Mouse (Mus musculus): ENCODE measurements at regions not wholly inside any gene's neighbourhood (a gene's known extent, or its start where the extent isn't known, plus 50 kb on each side); places are given as distances from the start of the nearest gene placed in this dataset.

- ATAC-seq (ENCODE audit: low FRiP score) (peak; percentile 60), DNase-seq (ENCODE audit: low spot score) (no peak)
- peak overlapping the region; percentile 48 for H3K4me2 ChIP-seq (ENCODE audit: low read depth, low read length, poor library complexity, severe bottlenecking)
- H3K27me3 ChIP-seq (ENCODE audit: insufficient read depth, low read length) = peaks cover 10% of the 10 kb centered on the region
- H3K4me1 ChIP-seq (ENCODE audit: insufficient read depth, low read length) = no peaks in the 10 kb centered on the region
- WGBS = 18% methylated on average over 38 of the region's 69 CpGs
- no peak for TF ChIP-seq CTCF (IDR thresholded peaks at IDR 0.05)
- no peaks in the 10 kb centered on the region for H3K36me3 ChIP-seq (ENCODE audit: insufficient read depth, low read length)
- peak overlapping the region; percentile 67 for H3K27ac ChIP-seq (ENCODE audit: low read depth, low read length)
- no peaks in the 10 kb centered on the region for H3K9me3 ChIP-seq (ENCODE audit: low read length)
- H3K4me3 ChIP-seq (ENCODE audit: low read depth, low read length) = peak overlapping the region; percentile 58
- peak overlapping the region; percentile 68 for H3K9ac ChIP-seq (replicated peaks; ENCODE audit: low read length, poor library complexity, severe bottlenecking)
Measured at GRCm38 (mm10) chrX:140277978-140278729, 63.9 kb upstream of the Frmpd3 start.

GRCm38 (mm10) chrX:140279266-140279665 lies 62.8 kb upstream of the Frmpd3 start:
- peak; percentile 22; the same call in 1 of the 2 replicates for TF ChIP-seq CTCF (IDR thresholded peaks at IDR 0.05)
- Histone ChIP-seq H3K4me1 (ENCODE audit: insufficient read depth, low read length) (no peaks in the 10 kb centered on the region), H3K9me3 (ENCODE audit: low read length) (no peaks in the 10 kb centered on the region), H3K4me3 (ENCODE audit: low read depth, low read length) (peak overlapping the region; percentile 58), H3K27me3 (ENCODE audit: insufficient read depth, low read length) (peaks cover 10% of the 10 kb centered on the region), H3K36me3 (ENCODE audit: insufficient read depth, low read length) (no peaks in the 10 kb centered on the region), H3K4me2 (ENCODE audit: low read depth, low read length, poor library complexity, severe bottlenecking) (peak overlapping the region; percentile 48), H3K27ac (ENCODE audit: low read depth, low read length) (no peak overlapping the region), H3K9ac (replicated peaks; ENCODE audit: low read length, poor library complexity, severe bottlenecking) (no peak overlapping the region)
- DNase-seq (ENCODE audit: low spot score) (peak; percentile 75), ATAC-seq (ENCODE audit: low FRiP score) (peak; percentile 14)
- 18% methylated on average over 6 of the region's 6 CpGs for WGBS

- Histone ChIP-seq H3K4me1 (ENCODE audit: insufficient read depth, low read length) (no peaks in the 10 kb centered on the region), H3K27me3 (ENCODE audit: insufficient read depth, low read length) (peaks cover 10% of the 10 kb centered on the region), H3K4me2 (ENCODE audit: low read depth, low read length, poor library complexity, severe bottlenecking) (peak overlapping the region; percentile 48), H3K36me3 (ENCODE audit: insufficient read depth, low read length) (no peaks in the 10 kb centered on the region), H3K4me3 (ENCODE audit: low read depth, low read length) (peak overlapping the region; percentile 22; the same call in 1 of the 2 replicates), H3K27ac (ENCODE audit: low read depth, low read length) (no peak overlapping the region), H3K9me3 (ENCODE audit: low read length) (no peaks in the 10 kb centered on the region), H3K9ac (replicated peaks; ENCODE audit: low read length, poor library complexity, severe bottlenecking) (peak overlapping the region; percentile 39; the same call in 1 of the 2 replicates)
- DNase-seq (ENCODE audit: low spot score) (no peak), ATAC-seq (ENCODE audit: low FRiP score) (no peak)
- 22% methylated on average over 12 of the region's 12 CpGs for WGBS
- TF ChIP-seq CTCF (IDR thresholded peaks at IDR 0.05) = no peak
Measured at GRCm38 (mm10) chrX:140280016-140280415, 62.0 kb upstream of the Frmpd3 start.
